Mouse (Mus musculus) limb, embryonic 15.5 days (tissue): ENCODE results near the gene Isg20l2. TPM values are rescaled to one million over a fixed set of nuclear protein-coding genes. Genes with fewer than 3 reads are reported as not detected.

Experiments
- ATAC-seq: fragments of 200-750 bp; cut with Nextera tagmentation; 2 replicates; pipeline ENCODE4 v1.8.0; 2017; ENCODE audit warnings: low read depth, moderate TSS enrichment; ENCODE audit not compliant: insufficient number of reproducible peaks, low FRiP score, low TSS enrichment
- H3K27ac ChIP-seq: fragments of 300-500 bp; sonication (generic); 2 replicates; pipeline ENCODE4 v1.5.1; 2015; ENCODE audit warnings: moderate library complexity, mild to moderate bottlenecking, inconsistent platforms
- H3K27me3 ChIP-seq: fragments of 300-500 bp; sonication (generic); 2 replicates; pipeline ENCODE4 v1.6.1; 2015; ENCODE audit warnings: inconsistent platforms
- H3K36me3 ChIP-seq: fragments of 300-500 bp; sonication (generic); 2 replicates; pipeline ENCODE4 v1.6.1; 2015; ENCODE audit warnings: inconsistent platforms
- H3K4me1 ChIP-seq: fragments of 300-500 bp; sonication (generic); 2 replicates; pipeline ENCODE4 v1.6.1; 2015; ENCODE audit warnings: inconsistent platforms
- H3K4me2 ChIP-seq: fragments of 300-500 bp; sonication (generic); 2 replicates; pipeline ENCODE4 v1.6.1; 2015; ENCODE audit warnings: mild to moderate bottlenecking, inconsistent platforms
- H3K4me3 ChIP-seq: fragments of 300-500 bp; sonication (generic); 2 replicates; pipeline ENCODE4 v1.5.1; 2015; ENCODE audit warnings: mild to moderate bottlenecking, inconsistent platforms
- H3K9ac ChIP-seq: fragments of 300-500 bp; sonication (generic); 2 replicates; pipeline ENCODE4 v1.6.1; 2015; ENCODE audit warnings: inconsistent platforms
- H3K9me3 ChIP-seq: fragments of 300-500 bp; sonication (generic); 2 replicates; pipeline ENCODE4 v1.6.1; 2016; ENCODE audit warnings: inconsistent platforms
- WGBS: fragments of 180-500 bp; shearing (Covaris S2); methylation state at CpG from one replicate; pipeline ENCODE4 v1.1.7; 2015; 5-methylcytosine and 5-hydroxymethylcytosine counted together
- polyA plus RNA-seq: library from polyadenylated mRNA; unstranded; fragments of >200 nt; fragmentation: Nextera tagmentation; extraction: Ambion mirVana; gene quantifications from 2 replicates; pipeline ENCODE4 v1.2.1, GENCODE M21; 2015

The Isg20l2 gene
- polyA plus RNA-seq, 1 experiment from 2014 or later: 56.0 TPM

DNA sequence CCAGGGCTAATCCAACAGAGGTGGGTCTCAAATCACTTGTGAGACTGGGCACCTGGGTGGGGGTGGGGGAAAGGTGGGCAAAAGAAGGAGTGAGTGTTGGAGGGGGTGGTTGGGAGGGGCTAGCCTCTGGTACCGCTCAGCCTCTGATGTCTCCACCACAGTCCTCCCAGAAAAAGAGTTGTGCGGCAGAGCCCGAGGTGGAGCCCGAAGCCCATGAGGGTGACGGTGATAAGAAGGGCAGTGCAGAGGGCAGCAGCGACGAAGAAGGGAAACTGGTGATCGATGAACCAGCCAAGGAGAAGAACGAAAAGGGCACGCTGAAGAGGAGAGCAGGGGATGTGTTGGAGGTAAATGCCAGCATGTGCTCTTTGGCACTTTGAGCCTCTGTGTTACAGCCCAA is 16.2 kb upstream of the Isg20l2 start:
- H3K9me3 ChIP-seq: no peaks in the 10 kb centered on the region
- H3K27ac ChIP-seq: no peak overlapping the region
- H3K4me1 ChIP-seq: peaks cover 27% of the 10 kb centered on the region
- WGBS: 94% methylated on average over 10 of the region's 10 CpGs
- no peak overlapping the region for H3K9ac ChIP-seq
- no peak overlapping the region for H3K4me2 ChIP-seq
- H3K4me3 ChIP-seq: no peak overlapping the region
- H3K27me3 ChIP-seq: no peaks in the 10 kb centered on the region
- ATAC-seq: no peak
- peaks cover 48% of the 10 kb centered on the region for H3K36me3 ChIP-seq

DNA sequence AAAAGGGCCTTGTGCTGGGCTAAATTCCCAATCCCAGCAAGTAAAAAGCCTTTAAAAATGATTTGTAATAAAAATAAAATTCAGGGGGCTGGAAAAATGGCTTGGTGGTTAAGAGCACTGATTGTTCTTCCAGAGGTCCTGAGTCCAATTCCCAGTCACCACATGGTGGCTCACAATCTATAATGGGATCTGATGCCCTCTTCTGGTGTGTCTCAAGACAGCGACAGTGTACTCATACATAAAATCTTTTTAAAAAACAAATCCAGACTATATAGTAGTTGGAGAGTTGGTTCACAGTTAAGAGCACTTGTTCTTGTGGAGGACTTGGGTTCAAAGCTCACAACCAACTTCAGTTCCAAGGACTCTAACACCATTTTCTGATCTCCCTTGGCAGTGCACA is 13.1 kb upstream of the Isg20l2 start:
- Histone ChIP-seq H3K36me3 (peaks cover 50% of the 10 kb centered on the region), H3K9me3 (no peaks in the 10 kb centered on the region), H3K4me3 (no peak overlapping the region), H3K27me3 (no peaks in the 10 kb centered on the region), H3K4me1 (peaks cover 10% of the 10 kb centered on the region; the same call in 1 of the 2 replicates), H3K4me2 (no peak overlapping the region), H3K27ac (no peak overlapping the region; the same call in 1 of the 2 replicates), H3K9ac (no peak overlapping the region)
- WGBS: 84% methylated on average over 1 of the region's 1 CpGs
- ATAC-seq: no peak

DNA sequence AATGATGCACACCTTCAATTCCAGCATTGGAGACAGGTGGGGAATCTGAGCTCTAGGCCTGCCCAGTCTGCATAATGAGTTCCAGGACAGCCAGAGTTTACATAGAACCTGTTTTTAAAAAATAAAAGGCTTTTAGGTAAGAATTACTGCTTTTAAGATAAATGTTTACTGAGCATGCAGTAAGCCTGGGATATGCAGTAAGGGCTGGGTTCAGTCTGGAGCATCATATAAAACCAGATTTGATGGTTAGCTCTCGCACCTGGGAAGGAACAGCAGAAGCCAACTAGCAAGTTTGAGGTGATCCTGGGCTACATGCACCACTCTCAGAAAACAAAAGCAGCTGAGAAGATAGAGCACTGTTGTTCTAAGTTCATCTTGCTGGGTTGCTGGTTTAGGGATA is 11.6 kb upstream of the Isg20l2 start:
- WGBS: 88% methylated on average over 1 of the region's 1 CpGs
- Histone ChIP-seq H3K27ac (peak overlapping the region; percentile 22; the same call in 1 of the 2 replicates), H3K27me3 (no peaks in the 10 kb centered on the region), H3K4me3 (no peak overlapping the region), H3K9ac (no peak overlapping the region), H3K36me3 (peaks cover 58% of the 10 kb centered on the region), H3K4me1 (peaks cover 10% of the 10 kb centered on the region; the same call in 1 of the 2 replicates), H3K4me2 (no peak overlapping the region), H3K9me3 (no peaks in the 10 kb centered on the region)
- no peak for ATAC-seq

DNA sequence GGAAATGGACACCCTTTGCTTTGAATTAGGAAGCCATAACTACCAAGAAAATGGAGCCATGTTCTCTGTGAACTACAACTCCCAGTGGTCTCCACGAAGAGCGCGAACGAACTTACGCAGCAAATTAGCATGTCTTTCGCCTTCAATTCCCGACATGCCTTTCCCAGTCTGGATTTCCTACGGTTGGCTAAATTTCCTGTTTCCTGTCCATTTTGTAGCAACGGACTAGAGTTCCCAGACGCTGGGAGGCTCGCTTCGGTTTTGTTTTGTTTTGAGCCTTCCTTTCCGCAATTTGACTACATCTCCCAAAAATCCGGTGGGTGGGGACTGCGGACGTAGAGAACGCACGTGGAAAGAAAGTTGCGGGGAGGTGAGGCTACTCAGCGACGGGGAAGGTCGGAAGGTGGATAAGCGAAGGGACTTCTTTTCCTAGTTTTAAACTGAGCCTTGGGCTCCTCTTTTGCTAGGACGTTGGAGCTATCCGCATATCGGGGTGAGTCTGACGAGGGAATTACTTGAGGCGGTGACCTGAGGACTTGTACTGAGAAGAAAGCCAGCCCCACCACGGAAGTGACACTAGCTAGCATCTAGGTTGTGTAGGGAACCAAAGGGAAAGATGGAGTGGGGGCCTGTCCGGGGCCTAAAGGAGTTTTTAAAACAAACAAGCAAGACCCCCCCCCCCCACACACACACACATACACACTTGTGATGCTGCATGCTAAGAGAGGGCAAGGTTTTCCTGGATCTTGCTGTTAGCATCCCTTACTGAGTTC is 10.6 kb upstream of the Isg20l2 start, which contains the start of gene Mrpl24:
Mrpl24 (plus strand) TSS at position 171 of the 773 bp plus-strand sequence.
- Histone ChIP-seq H3K36me3 (peaks cover 58% of the 10 kb centered on the region), H3K9me3 (no peaks in the 10 kb centered on the region), H3K27me3 (no peaks in the 10 kb centered on the region), H3K4me3 (peak within 1 kb of the TSS; percentile 70), H3K4me2 (peak within 1 kb of the TSS; percentile 71), H3K9ac (peak within 1 kb of the TSS; percentile 76), H3K27ac (peak within 1 kb of the TSS; percentile 89), H3K4me1 (peaks cover 10% of the 10 kb centered on the region; the same call in 1 of the 2 replicates)
- under 1% methylated on average over 30 of the region's 30 CpGs for WGBS
- peak; percentile 71 for ATAC-seq

DNA sequence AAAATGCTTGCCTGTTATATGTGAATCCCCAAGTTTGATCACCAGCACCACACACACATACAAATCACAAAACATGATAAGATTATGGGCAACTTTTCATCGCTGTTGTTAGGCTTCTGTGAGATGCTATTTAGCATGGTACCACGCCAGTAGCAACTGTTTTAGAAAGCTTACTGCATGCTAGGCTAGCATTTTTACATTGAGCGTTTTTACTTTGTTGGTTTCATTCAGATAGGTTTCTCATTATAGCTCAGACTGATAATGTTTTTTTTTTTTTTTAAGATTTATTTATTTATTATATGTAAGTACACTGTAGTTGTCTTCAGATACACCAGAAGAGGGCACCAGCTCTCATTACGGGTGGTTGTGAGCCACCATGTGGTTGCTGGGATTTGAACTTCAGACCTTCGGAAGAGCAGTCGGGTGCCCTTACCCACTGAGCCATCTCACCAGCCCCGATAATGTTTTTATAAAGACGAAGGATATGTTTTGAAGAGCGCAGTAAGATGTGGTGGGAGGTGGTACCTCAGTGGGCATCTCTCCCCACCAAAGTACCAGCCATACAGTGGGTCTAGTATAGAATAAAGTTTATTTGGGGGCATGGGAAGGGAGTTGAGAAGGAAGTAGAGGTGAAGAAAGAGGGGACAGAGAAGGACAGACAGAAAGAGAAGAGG is 9.7 kb upstream of the Isg20l2 start:
- Histone ChIP-seq H3K4me1 (peaks cover 10% of the 10 kb centered on the region; the same call in 1 of the 2 replicates), H3K9me3 (no peaks in the 10 kb centered on the region), H3K27ac (peak overlapping the region; percentile 89; the same call in 1 of the 2 replicates), H3K36me3 (peaks cover 58% of the 10 kb centered on the region), H3K27me3 (no peaks in the 10 kb centered on the region), H3K4me3 (peak overlapping the region; percentile 70), H3K4me2 (peak overlapping the region; percentile 71), H3K9ac (0 out of 2 replicates have a peak overlapping the region, but pooled peaks have one; percentile 76)
- no peak for ATAC-seq
- WGBS: 69% methylated on average over 9 of the region's 9 CpGs

DNA sequence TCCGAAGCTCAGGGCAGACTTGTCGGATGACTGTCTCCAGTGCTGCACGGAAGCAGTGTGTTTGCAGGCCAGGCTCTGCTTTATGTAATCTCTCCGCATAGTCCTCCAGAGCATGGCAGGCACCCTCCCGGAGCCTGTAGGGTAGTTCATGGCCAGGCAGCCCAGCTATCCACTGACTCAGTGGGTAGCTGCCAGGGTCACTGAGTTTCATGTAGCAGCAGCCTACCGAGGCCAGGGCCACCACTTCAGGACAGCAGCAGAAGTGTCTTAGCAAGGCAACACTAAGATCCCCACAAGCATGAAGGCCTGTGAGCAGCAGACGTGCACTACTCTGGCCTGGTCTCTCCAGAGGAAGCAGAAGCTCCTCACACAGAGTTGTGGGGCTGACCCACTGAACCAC is 5.1 kb upstream of the Isg20l2 start:
- Histone ChIP-seq H3K4me3 (no peak overlapping the region), H3K27ac (no peak overlapping the region), H3K36me3 (peaks cover 59% of the 10 kb centered on the region), H3K9me3 (no peaks in the 10 kb centered on the region), H3K27me3 (no peaks in the 10 kb centered on the region), H3K4me1 (peaks cover 9% of the 10 kb centered on the region), H3K4me2 (no peak overlapping the region), H3K9ac (no peak overlapping the region)
- no peak for ATAC-seq
- 87% methylated on average over 7 of the region's 7 CpGs for WGBS

DNA sequence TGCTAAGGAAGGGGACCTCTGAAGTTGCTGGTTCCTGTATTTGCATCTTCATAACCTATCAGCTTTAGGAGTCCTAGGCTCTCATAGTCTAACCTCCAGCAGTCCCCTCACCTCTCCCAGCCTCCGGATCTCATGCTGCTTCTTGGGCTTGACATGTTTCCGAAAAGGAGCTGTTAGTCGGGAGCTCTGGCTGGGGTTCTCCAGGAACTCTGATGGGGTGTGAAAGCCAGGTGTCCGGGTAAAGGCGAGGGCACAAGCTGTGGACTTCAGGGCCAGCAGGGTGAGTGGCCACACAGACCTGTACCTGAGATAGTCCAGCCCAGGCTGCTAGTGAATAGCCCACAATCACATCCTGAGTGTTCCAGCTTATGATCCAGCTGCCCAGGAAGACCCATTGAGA is 2.7 kb upstream of the Isg20l2 start:
- 91% methylated on average over 5 of the region's 5 CpGs for whole genome bisulfite sequencing
- peaks cover 21% of the 10 kb centered on the region for H3K4me1 ChIP-seq
- ATAC-seq: no peak

DNA sequence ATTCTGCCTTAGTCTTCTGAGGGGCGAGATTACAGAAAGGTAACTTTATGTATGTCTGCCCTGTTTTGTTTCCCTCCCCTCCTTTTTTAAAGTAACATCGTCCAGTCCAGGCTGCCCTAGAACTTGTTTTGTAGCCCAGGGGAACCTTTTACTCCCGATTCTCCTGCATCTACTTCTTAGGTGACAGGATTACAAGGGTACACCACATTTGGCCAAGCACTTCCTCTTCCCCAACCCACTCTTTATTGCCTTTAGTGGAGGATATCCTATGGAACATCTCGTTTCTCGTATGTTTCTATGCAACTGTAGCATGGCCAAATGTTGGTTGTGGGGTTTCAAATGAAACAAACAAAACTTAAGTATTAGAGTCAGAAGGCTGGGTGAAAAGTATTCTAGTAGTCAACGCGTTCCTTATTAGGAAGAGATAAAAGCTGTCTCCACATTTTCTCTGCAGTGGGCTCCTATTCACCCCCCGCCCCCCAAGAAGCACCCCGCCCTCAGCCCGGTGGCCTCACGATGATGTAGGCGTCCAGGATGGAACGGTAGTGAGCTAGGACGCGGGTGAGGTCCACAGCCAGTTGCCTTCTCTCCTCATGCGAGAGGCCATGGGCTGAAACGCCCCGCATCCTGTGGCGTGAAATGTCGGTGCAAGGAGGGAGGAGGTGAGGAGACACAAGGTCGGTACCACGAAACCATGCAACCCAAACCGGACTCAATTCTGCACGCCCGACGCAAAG is 605 bp upstream of the Isg20l2 start:
- ATAC-seq: peak; percentile 30
- WGBS: 5% methylated on average over 26 of the region's 26 CpGs
- H3K36me3 ChIP-seq: peaks cover 53% of the 10 kb centered on the region

More for the DNA sequence above, 2.7 kb upstream of the Isg20l2 start:
- Histone ChIP-seq H3K27ac (no peak overlapping the region), H3K9ac (no peak overlapping the region), H3K4me3 (no peak overlapping the region), H3K27me3 (no peaks in the 10 kb centered on the region), H3K4me2 (no peak overlapping the region), H3K36me3 (peaks cover 61% of the 10 kb centered on the region), H3K9me3 (no peaks in the 10 kb centered on the region)

DNA sequence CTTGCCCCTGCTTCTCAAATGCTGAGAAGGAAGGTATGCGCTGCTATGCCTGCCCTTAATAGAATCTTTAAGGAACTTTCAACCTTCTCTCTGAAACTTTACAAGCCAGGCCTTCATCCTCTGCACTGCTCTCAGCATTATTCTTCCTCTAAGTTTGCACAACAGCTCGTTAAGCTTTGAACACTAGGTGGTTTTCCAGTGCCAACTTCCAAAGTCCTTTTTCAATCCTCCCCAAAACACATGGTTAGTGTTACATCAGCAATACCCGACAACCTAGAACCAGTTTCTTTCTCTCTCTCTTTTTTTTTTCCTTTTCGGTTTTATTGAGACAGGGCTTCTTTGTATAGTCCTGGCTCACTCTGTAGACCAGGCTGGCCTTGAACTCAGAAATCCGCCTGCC is 3.9 kb downstream of the Isg20l2 start:
- H3K36me3 ChIP-seq: peaks cover 57% of the 10 kb centered on the region
- H3K9ac ChIP-seq: no peak overlapping the region
- WGBS: 74% methylated on average over 5 of the region's 5 CpGs

More for the DNA sequence above, 605 bp upstream of the Isg20l2 start:
- peak overlapping the region; percentile 86 for H3K9ac ChIP-seq
- peak overlapping the region; percentile 69 for H3K4me2 ChIP-seq
- no peaks in the 10 kb centered on the region for H3K27me3 ChIP-seq
- peak overlapping the region; percentile 94 for H3K4me3 ChIP-seq
- H3K4me1 ChIP-seq: peaks cover 30% of the 10 kb centered on the region
- H3K27ac ChIP-seq: peak overlapping the region; percentile 93
- H3K9me3 ChIP-seq: no peaks in the 10 kb centered on the region

DNA sequence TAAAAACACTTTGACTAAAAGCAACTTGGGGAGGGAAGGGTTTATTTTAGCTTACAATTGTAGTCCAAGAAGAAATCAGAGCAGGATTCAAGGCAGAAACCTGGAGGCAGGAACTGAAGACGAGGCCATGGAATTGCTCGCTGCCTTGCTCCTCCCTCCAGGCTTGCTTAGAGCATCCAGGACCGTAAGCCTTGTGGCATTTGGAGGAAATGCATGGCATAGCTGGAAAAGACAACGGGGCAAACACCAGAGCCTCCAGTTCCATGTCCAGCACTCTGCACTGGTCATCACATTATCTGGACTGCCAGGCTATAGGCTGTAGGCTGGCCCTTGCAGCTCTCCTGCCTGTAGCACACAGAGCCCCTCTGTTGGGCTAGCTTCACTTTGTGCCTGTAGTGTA is 4.4 kb downstream of the Isg20l2 start:
- no peak overlapping the region for H3K4me3 ChIP-seq
- 65% methylated on average over 4 of the region's 4 CpGs for WGBS
- H3K9ac ChIP-seq: no peak overlapping the region
- H3K27ac ChIP-seq: no peak overlapping the region
- H3K27me3 ChIP-seq: no peaks in the 10 kb centered on the region
- peaks cover 61% of the 10 kb centered on the region for H3K36me3 ChIP-seq
- H3K4me2 ChIP-seq: no peak overlapping the region
- H3K9me3 ChIP-seq: no peaks in the 10 kb centered on the region
- H3K4me1 ChIP-seq: peaks cover 37% of the 10 kb centered on the region
- ATAC-seq: no peak

More for the DNA sequence above, 3.9 kb downstream of the Isg20l2 start:
- Histone ChIP-seq H3K9me3 (no peaks in the 10 kb centered on the region), H3K27me3 (no peaks in the 10 kb centered on the region), H3K27ac (no peak overlapping the region), H3K4me1 (peaks cover 42% of the 10 kb centered on the region), H3K4me2 (no peak overlapping the region), H3K4me3 (no peak overlapping the region)
- ATAC-seq: no peak

DNA sequence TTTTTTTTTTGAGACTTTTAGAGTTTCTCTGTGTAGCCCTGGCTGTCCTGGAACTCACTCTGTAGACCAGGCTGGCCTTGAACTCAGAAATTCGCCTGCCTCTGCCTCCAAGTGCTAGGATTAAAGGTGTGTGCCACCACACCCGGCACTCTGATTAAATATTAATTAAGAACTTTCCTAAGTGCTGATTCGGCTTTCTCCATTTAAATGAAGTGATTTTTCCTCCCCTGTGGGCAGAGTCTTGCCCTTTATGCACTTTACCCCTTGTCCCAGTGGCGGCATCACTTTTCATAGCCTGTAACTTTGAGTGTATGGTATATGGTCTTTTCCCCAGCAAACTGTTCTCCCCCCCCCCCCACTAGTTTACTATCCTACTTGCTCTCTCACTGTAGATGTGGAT is 5.1 kb downstream of the Isg20l2 start:
- H3K27ac ChIP-seq: no peak overlapping the region
- peaks cover 37% of the 10 kb centered on the region for H3K4me1 ChIP-seq
- H3K27me3 ChIP-seq: no peaks in the 10 kb centered on the region
- H3K9me3 ChIP-seq: no peaks in the 10 kb centered on the region
- H3K4me2 ChIP-seq: no peak overlapping the region
- WGBS: 74% methylated on average over 4 of the region's 4 CpGs
- peaks cover 68% of the 10 kb centered on the region for H3K36me3 ChIP-seq
- H3K9ac ChIP-seq: no peak overlapping the region
- ATAC-seq: no peak
- H3K4me3 ChIP-seq: no peak overlapping the region
